Mouse (Mus musculus) thymus, postnatal 36 days (tissue): ENCODE measurements around the gene Hmgn2.

Experiments
- DNase-seq, 2 experiments: peaks; one replicate each; pipeline ENCODE4 v3.0.0; 2022; ENCODE audit warnings: mixed read lengths in 2 of 2

The Hmgn2 gene

GRCm38 (mm10) chr4:133978021-133978711 is 9.7 kb upstream of the Hmgn2 start:
- no peak for DNase-seq

GRCm38 (mm10) chr4:133971741-133972140 is 3.3 kb upstream of the Hmgn2 start:
- DNase-seq, result no peak

- no peak for DNase-seq
Measured at GRCm38 (mm10) chr4:133970876-133971275, 2.4 kb upstream of the Hmgn2 start.

- no peak for DNase-seq
Measured at GRCm38 (mm10) chr4:133970196-133970595, 1.7 kb upstream of the Hmgn2 start.

GRCm38 (mm10) chr4:133969114-133969770 is 792 bp upstream of the Hmgn2 start:
- no peak for DNase-seq

DNA sequence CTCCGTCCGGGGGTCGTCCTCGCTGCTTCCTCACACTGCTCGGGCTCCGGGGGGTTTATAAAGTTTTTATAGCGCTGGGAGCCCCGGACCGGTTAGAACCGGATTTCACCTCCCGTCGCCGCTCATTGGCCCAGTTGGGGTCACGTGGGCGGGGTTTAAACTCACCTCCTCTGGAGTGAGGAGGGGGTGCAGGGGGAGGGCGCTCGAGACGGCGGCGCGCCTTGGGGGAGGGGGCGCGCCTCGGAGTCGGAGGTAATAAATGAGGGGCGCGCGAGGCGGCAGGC is 642 bp downstream of the Hmgn2 start:
- peak; percentile 90 to 93 for DNase-seq

- DNase-seq, result peak; percentile 98
Measured at GRCm38 (mm10) chr4:133967138-133967865, 1.1 kb downstream of the Hmgn2 start.

DNA sequence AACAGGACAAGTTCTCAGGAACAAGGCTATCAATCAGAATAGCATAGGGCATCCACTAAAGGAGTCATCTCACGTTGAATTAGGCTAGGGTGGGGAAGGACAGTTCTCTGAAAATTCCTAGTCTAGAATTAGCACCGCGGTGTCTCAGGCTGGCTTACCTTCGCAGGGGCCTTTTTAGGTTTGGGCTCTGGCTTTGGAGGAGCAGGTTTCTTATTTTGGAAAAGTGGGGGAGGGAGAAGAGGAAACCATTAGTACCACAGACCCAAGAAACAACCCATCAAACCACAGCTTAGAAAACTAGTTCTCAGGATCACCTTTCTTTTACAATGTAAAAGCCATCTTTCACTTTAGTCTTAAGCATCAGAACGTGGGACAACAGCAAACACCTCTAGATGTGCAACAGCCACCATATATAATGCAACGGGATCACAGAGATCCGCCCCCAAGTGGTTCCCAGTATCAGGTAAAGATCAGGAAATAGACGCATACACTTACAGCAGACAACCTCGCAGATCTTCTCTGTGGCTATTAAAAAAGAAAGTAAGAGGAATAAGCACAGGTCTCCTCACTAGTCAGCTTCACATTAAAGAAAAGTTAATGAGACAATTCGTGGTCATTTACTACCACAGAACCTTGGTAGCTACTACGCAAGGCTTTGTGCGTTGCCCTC is 2.0 kb downstream of the Hmgn2 start:
- no peak for DNase-seq

- no peak for DNase-seq
Measured at GRCm38 (mm10) chr4:133962566-133962965, 5.9 kb downstream of the Hmgn2 start.

- no peak for DNase-seq
Measured at GRCm38 (mm10) chr4:133958884-133959283, 9.6 kb downstream of the Hmgn2 start.

GRCm38 (mm10) chr4:133956358-133956757 is 12.1 kb downstream of the Hmgn2 start:
- no peak for DNase-seq

DNA sequence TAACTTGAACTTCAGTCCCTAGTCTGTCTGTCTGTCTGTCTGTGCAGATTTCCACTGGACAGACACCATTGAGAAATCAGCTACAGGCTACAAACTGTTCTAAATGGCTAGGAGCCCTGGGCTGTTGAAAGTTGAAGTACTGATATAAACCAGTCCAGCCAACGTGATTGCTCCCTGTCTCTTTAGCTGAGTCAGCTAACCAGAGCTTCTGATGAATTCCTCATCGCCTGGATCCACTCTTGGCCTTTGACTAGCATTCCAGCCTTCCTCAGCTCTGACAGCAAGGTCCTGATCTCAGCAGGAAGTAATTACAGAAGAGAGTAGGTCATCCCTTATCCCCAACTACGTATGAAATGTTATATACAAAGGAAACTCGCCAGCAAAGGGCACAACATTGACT is 21.7 kb downstream of the Hmgn2 start:
- no peak for DNase-seq

DNA sequence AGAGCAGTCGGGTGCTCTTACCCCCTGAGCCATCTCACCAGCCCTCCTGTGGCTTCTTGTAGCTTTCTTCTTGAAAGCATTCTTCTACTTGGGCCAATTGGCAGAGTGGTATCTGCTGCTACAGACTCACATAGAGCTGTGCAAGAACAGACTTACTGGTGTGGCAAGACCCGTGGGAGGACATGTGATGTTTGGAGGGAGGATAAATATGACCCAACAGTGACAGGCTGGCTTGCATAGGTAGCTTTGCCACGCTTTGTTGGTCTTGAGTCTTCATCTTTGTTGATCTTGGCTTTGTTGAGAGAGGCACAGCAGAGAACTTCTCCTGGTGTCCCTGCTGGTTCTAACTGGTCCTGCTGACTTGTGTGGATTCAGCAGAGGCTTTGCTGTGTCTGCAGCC is 24.7 kb downstream of the Hmgn2 start:
- no peak for DNase-seq

- no peak for DNase-seq
Measured at GRCm38 (mm10) chr4:133942679-133943078, 25.8 kb downstream of the Hmgn2 start.

- DNase-seq, result no peak
Measured at GRCm38 (mm10) chr4:133941576-133941975, 26.9 kb downstream of the Hmgn2 start.

DNA sequence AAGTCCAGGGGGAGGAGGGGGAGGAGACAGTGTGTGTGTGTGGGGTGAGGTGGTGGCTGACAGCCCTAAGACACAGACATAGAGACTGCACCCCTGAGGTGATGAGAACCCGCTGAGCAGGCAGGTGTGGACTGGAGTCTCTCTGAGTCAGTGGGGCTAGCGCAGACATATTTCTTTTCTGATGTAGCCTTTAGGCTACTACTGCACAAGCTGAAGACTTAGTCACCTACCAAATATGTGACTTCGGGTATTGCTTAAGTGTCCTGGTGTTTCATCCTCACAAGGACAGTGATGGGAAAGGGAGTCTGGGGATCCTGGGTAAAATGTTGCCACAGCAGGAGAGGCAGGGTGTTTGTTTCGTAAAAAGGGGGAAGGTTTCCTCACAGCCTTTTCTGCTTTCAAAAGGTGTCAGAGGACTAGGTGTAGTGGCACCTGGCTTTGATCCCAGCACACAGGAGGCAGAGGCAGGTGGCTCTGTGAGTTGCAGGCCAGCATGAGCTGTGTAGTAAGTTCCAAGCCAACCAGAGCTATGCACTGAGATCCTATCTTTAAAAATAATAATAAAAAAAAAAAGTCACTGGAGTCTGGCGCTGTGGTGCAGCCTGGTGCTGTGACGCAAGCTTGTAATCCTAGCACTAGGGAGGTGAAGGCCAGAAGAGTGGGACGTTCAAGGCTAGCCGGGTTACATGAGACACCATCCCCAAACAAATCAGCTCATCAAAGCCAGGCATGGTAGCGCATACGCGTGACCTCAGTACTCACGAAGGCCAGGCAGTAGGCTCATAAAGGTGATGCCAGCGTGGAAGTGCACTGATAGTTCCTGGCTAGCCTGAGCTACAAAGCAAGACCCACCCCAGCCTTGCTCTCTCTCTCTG is 27.8 kb downstream of the Hmgn2 start:
- DNase-seq, result no peak

- no peak for DNase-seq
Measured at GRCm38 (mm10) chr4:133938077-133938476, 30.4 kb downstream of the Hmgn2 start.

- DNase-seq, result no peak
Measured at GRCm38 (mm10) chr4:133931785-133932184, 36.7 kb downstream of the Hmgn2 start.

DNA sequence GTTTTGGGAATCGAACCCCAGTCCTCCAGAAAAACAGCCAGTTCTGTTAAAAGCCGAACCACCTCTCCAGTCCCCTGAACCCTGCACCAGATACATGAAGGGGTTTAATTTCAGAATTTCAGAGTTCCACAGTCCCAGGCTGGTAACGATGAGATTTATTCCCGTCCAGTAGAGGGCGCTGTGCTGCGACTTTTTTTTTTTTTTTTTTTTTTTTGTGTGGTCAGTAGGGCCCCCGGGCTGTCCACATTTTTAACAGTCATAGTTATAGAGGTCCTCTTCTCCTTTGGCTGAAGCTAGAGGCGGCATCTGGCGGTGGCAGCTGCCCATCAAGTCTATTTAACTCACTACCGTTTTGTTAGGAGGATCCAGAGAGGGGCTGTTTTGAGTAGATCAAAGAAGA is 37.1 kb downstream of the Hmgn2 start:
- no peak for DNase-seq

DNA sequence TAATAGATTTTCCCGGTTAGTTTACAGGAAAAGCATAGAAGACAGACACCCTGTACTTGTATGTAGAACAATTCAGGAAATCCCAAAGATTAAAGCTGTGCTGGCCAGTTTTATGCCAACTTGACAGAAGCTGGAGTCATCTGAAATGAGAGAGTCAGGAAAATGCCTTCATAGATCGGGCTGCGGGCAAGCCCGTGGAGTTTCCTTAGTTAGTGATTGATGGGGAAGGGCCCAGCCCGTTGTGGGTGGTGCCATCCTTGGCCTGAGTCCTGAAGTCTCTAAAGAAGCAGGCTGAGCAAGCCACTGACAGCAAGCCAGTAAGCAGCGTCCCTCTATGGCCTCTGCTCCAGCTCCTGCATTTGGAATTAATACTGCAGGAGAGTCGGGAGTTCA is 39.2 kb downstream of the Hmgn2 start:
- no peak for DNase-seq

- DNase-seq, result peak in 1 of 2 experiments; percentile 28
Measured at GRCm38 (mm10) chr4:133928576-133929277, 39.7 kb downstream of the Hmgn2 start.

DNA sequence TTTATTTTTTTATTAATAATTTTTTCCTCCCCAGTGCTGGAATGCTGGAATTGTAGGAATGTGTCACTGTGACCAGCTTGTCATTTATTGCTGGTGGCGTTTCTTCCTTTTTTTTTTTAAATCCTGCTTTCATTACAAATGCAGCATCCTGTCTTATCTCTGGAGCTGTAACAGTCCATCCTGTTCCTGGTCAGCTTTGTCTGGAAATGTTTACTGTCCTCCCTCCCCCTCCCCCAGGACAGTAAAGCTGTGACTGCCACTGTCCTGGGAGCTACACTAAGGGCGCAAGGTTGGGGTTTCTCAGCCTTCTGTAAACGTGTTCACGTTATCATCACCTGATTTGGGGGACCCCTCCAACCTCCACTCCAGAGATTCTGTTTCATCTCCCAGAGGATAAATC is 43.2 kb downstream of the Hmgn2 start:
- no peak for DNase-seq
